Mouse (Mus musculus) midbrain, embryonic 15.5 days (tissue): Measurements from ENCODE around the gene U2surp. TPM values are rescaled to one million over a fixed set of nuclear protein-coding genes. Genes with fewer than 3 reads are reported as not detected.
A peak's percentile ranks its signal among the peaks of the same experiment; 100 is the strongest.
"Not testable (repeated sequence)": the region's sequence is repeated elsewhere in the genome, so short reads cannot be mapped to it uniquely, and the experiment has no call there.

Experiments used
- ATAC-seq: fragments of 200-750 bp; cut with Nextera tagmentation; replicated peaks from 2 replicates; pipeline ENCODE4 v1.8.0; 2017; ENCODE audit warnings: moderate TSS enrichment
- H3K27ac ChIP-seq: fragments of 300-500 bp; sonication (generic); 2 replicates; pipeline ENCODE4 v1.5.1; 2015; ENCODE audit warnings: mild to moderate bottlenecking, inconsistent platforms
- H3K27me3 ChIP-seq: fragments of 300-500 bp; sonication (generic); replicated peaks from 2 replicates; pipeline ENCODE4 v1.6.1; 2015; ENCODE audit warnings: inconsistent platforms
- H3K36me3 ChIP-seq: fragments of 300-500 bp; sonication (generic); replicated peaks from 2 replicates; pipeline ENCODE4 v1.6.1; 2015; ENCODE audit warnings: inconsistent platforms
- H3K4me1 ChIP-seq: fragments of 300-500 bp; sonication (generic); 2 replicates; pipeline ENCODE4 v1.6.1; 2015; ENCODE audit warnings: inconsistent platforms
- H3K4me2 ChIP-seq: fragments of 300-500 bp; sonication (generic); 2 replicates; pipeline ENCODE4 v1.6.1; 2015; ENCODE audit warnings: inconsistent platforms, mild to moderate bottlenecking, moderate library complexity
- H3K4me3 ChIP-seq: fragments of 300-500 bp; sonication (generic); 2 replicates; pipeline ENCODE4 v1.5.1; 2015; ENCODE audit warnings: mild to moderate bottlenecking, inconsistent platforms
- H3K9ac ChIP-seq: fragments of 300-500 bp; sonication (generic); 2 replicates; pipeline ENCODE4 v1.6.1; 2015; ENCODE audit warnings: mild to moderate bottlenecking, inconsistent platforms
- H3K9me3 ChIP-seq: fragments of 300-500 bp; sonication (generic); 2 replicates; pipeline ENCODE4 v1.6.1; 2016; ENCODE audit warnings: inconsistent platforms
- WGBS: fragments of 180-500 bp; shearing (Covaris S2); methylation state at CpG from one replicate; pipeline ENCODE4 v1.1.7; 2015; ENCODE audit warnings: mixed read lengths; 5-methylcytosine and 5-hydroxymethylcytosine counted together
- polyA plus RNA-seq: library from polyadenylated mRNA; unstranded; fragments of >200 nt; fragmentation: Nextera tagmentation; extraction: Ambion mirVana; gene quantifications from 2 replicates; pipeline ENCODE4 v1.2.1, GENCODE M21; 2015

The U2surp gene
- polyA plus RNA-seq, 1 experiment from 2014 or later = 129 TPM

DNA sequence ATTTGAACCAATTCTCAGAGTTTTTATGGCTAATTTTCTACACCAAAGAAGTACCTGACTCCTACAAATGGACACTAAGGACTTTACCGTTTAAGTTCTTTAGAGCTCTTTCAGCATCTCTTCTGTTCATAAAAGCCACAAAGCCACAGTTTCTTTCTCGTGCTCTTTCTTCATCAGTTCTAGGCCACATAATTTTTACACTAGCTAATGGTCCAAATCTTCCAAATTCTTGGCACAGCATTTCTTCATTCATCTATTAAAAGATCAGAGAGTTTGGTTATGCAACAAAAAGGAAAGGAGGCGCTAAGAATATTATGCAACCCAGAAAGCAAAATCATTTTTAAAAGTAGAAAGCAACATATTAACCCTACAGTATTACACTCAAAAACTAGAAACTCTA is 21.8 kb downstream of the U2surp start:
- WGBS = 95% methylated on average over 3 of the region's 3 CpGs
- no peak for ATAC-seq
- H3K4me3 ChIP-seq = no peak overlapping the region
- no peak overlapping the region for H3K27ac ChIP-seq
- H3K4me1 ChIP-seq = no peaks in the 10 kb centered on the region
- H3K9me3 ChIP-seq = no peaks in the 10 kb centered on the region
- no peak overlapping the region for H3K9ac ChIP-seq
- no peaks in the 10 kb centered on the region for H3K27me3 ChIP-seq
- no peak overlapping the region for H3K4me2 ChIP-seq
- H3K36me3 ChIP-seq = peaks cover 11% of the 10 kb centered on the region; the same call in 1 of the 2 replicates

DNA sequence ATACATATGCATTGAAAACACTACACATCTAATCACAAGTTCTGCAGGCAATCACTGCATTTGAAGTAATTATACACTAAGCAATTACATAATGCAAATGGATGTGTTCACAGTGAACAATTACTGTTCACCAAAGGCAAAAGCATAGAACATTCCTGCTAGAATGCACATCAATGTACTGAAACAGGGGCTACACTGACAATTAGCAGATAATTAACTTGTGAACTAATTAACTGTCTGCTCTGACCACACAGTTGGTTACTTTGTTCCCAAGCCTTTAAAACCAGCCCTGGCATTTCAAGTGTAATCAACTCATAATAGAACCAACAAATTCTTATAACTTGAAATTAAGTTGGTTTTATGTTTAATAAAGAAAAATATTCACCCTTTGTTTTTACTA is 22.9 kb downstream of the U2surp start:
- H3K4me2 ChIP-seq = no peak overlapping the region
- no peak overlapping the region for H3K27ac ChIP-seq
- peaks cover 14% of the 10 kb centered on the region; the same call in 1 of the 2 replicates for H3K36me3 ChIP-seq
- H3K4me1 ChIP-seq = no peaks in the 10 kb centered on the region
- no peak for ATAC-seq
- no peak overlapping the region for H3K9ac ChIP-seq
- H3K27me3 ChIP-seq = no peaks in the 10 kb centered on the region
- no peak overlapping the region for H3K4me3 ChIP-seq
- H3K9me3 ChIP-seq = no peaks in the 10 kb centered on the region

GRCm38 (mm10) chr9:95479981-95480380 is 31.8 kb downstream of the U2surp start:
- Histone ChIP-seq H3K9me3 (no peaks in the 10 kb centered on the region), H3K27me3 (no peaks in the 10 kb centered on the region), H3K4me1 (no peaks in the 10 kb centered on the region), H3K4me2 (no peak overlapping the region), H3K9ac (no peak overlapping the region), H3K27ac (no peak overlapping the region), H3K4me3 (no peak overlapping the region), H3K36me3 (peaks cover 30% of the 10 kb centered on the region)
- ATAC-seq = no peak
- 98% methylated on average over 3 of the region's 3 CpGs for WGBS

DNA sequence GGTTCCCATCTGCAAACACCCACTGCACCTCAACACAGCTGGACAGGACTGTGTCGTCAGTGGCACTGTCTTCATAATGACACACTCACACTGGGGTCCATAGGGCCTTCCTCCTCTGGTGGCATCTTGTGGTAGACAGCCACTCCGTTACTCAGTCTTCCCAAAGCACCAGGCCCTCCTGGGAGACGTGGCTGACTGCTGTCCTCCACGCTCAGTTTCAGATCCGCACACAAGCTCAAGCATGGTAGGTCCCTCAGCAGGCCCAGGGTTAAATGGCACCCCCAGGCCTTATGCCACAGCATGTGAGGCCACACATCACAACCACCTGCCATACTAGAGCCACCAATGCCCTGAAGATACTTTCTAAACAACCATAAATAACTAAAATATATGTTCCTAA is 33.4 kb downstream of the U2surp start:
- Histone ChIP-seq H3K9ac (no peak overlapping the region), H3K27me3 (no peaks in the 10 kb centered on the region), H3K4me2 (no peak overlapping the region), H3K4me1 (no peaks in the 10 kb centered on the region), H3K27ac (no peak overlapping the region), H3K4me3 (no peak overlapping the region), H3K9me3 (no peaks in the 10 kb centered on the region), H3K36me3 (peaks cover 30% of the 10 kb centered on the region)
- no peak for ATAC-seq
- 89% methylated on average over 5 of the region's 5 CpGs for WGBS

DNA sequence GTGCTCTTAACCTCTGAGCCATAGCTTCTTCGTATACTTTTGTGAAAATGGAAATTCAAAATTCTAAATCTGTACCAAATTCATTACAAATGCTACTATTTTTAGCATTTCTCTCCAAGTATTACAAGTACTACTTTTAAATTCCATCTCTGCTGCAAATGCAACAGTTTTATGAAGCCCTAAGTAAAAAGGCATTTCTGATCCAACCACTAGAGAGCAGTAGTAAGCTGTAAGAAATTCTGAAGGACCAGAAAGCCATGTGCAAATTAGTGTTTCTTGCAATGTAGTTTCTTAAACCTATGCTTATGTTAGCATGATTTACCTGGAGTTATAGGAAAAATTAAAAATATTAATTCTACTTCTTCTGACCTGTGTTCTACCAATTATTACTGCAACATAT is 38.9 kb downstream of the U2surp start:
- 96% methylated on average over 1 of the region's 1 CpGs for WGBS
- Histone ChIP-seq H3K27ac (no peak overlapping the region), H3K4me3 (no peak overlapping the region), H3K9me3 (no peaks in the 10 kb centered on the region), H3K9ac (no peak overlapping the region), H3K4me2 (no peak overlapping the region), H3K4me1 (no peaks in the 10 kb centered on the region), H3K36me3 (peaks cover 29% of the 10 kb centered on the region), H3K27me3 (no peaks in the 10 kb centered on the region)
- ATAC-seq = no peak

DNA sequence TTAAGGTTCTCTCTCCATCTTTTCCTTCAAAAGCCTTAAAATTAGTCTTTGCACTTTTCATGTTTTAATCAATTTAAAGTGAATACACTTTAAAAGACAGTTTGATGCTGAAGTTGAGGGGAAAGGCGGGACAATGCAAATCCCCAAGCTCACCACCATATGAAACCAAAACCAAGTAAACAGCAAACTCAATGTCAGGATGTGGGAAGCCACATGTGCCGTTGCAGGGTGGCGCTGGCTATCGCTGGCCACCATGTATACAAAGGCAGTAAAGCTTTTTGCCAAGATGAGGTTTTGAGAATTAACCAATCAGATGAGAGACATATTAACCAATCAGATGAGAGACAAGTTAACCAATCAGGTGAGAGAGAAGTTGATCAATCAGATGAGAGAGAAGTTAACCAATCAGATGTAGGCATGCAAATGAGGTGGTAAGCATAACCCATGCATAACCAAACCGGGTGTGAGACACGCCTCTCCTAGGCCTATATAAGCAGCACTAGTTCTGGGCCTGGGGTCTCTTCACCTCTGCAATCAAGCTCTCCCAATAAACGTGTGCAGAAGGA is 42.7 kb downstream of the U2surp start:
- not testable (repeated sequence) for H3K9me3 ChIP-seq, H3K4me2 ChIP-seq, H3K4me3 ChIP-seq, H3K9ac ChIP-seq, H3K27ac ChIP-seq, H3K4me1 ChIP-seq, H3K27me3 ChIP-seq, ATAC-seq
- H3K36me3 ChIP-seq = peaks cover 25% of the 10 kb centered on the region
- WGBS = 96% methylated on average over 7 of the region's 7 CpGs

DNA sequence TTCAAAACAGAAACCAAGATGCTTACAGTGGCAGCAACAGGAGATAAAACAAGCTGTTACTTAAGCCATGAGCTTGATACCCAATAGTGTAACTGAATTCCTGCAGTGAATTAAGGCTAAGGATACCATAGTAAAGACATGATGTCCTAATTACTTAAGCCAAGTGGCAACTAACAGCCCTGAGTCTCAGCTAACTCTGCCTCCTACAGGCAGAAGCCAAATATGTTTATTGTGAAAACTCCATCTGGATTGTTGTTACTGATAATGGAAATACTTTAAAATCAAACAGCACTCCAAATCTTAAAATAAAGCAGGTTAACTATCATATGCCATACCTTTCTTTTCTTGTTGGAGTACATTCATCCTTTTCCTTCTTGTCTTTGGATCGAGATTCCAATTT is 47.8 kb downstream of the U2surp start:
- H3K4me2 ChIP-seq = no peak overlapping the region
- H3K36me3 ChIP-seq = peaks cover 24% of the 10 kb centered on the region; the same call in 1 of the 2 replicates
- no peak for ATAC-seq
- H3K9me3 ChIP-seq = no peaks in the 10 kb centered on the region
- no peak overlapping the region for H3K9ac ChIP-seq
- H3K4me1 ChIP-seq = no peaks in the 10 kb centered on the region
- no peak overlapping the region for H3K4me3 ChIP-seq
- no peaks in the 10 kb centered on the region for H3K27me3 ChIP-seq
- WGBS = 98% methylated on average over 1 of the region's 1 CpGs
- H3K27ac ChIP-seq = no peak overlapping the region

DNA sequence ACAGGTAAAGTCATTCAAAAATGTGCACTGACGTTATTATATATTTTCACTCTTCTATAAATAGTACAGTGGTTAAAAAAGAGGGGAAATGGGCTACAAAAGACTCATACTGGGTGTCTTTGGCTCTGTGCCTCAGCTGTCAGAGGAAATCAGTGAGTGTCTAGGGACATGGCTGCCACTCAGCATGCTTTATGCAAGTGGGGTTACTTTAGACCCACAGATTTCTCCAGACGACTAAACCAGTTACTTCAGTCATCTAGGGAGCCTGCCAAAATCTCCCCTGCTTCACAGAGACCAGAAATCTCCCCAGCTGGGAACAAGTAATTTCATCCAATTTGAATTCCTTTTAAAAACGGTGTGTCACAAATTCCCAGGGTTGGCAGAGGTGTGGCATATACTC is 59.9 kb downstream of the U2surp start:
- no peak overlapping the region for H3K4me3 ChIP-seq
- 43% methylated on average over 3 of the region's 3 CpGs for WGBS
- no peaks in the 10 kb centered on the region; the same call in 1 of the 2 replicates for H3K4me1 ChIP-seq
- H3K9ac ChIP-seq = no peak overlapping the region
- no peaks in the 10 kb centered on the region for H3K36me3 ChIP-seq
- no peak overlapping the region for H3K27ac ChIP-seq
- H3K4me2 ChIP-seq = no peak overlapping the region
- ATAC-seq = no peak
- H3K9me3 ChIP-seq = no peaks in the 10 kb centered on the region
- H3K27me3 ChIP-seq = no peaks in the 10 kb centered on the region

DNA sequence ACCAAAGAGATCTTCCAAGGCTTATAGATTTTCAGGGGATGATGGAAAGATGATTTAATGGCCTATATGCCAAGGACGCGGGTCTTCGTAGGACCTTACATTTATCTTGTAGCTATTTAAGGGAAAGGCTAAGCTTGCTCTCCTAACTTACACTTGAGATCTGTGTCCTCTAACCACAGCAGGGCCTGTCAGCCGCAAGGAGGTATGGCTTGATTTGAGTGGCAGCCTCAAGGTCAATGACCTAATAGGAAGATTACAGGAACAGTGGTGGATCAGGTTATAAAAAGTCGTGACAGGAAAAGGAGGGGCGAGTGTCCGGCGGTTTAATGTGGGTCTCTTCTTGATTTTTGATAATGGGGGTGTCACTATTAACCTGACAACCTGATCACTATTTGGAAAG is 61.2 kb downstream of the U2surp start:
- Histone ChIP-seq H3K36me3 (no peaks in the 10 kb centered on the region), H3K4me1 (no peaks in the 10 kb centered on the region; the same call in 1 of the 2 replicates), H3K9me3 (no peaks in the 10 kb centered on the region), H3K27ac (no peak overlapping the region), H3K4me2 (no peak overlapping the region), H3K4me3 (no peak overlapping the region), H3K27me3 (no peaks in the 10 kb centered on the region), H3K9ac (no peak overlapping the region)
- WGBS = 97% methylated on average over 8 of the region's 8 CpGs
- no peak for ATAC-seq

DNA sequence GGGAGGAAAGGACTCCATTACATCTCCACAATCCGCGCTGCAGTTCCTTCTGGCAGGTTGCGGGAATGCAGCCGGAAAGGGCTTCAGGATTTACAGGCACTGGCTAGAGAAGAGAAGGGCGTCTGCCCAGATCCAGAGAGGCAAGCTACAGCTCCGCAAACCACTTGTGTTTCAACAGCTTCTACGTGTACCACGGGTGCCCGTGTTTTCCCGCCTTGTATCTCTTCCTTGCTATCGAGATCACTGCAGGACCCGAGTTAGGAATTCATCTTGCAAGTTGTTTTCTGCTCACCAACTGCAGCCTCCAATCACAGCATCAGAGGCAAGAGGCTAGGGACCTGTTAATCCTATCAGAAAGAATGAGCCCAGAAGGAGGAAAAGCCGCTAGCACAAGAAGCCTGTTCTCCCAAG is 69.5 kb downstream of the U2surp start:
- peak; percentile 89 for ATAC-seq
- Histone ChIP-seq H3K4me1 (peaks cover 17% of the 10 kb centered on the region), H3K9ac (peak overlapping the region; percentile 16; the same call in 1 of the 2 replicates), H3K27me3 (no peaks in the 10 kb centered on the region), H3K36me3 (no peaks in the 10 kb centered on the region), H3K27ac (peak overlapping the region; percentile 51), H3K4me2 (peak overlapping the region; percentile 50), H3K4me3 (peak overlapping the region; percentile 26), H3K9me3 (no peaks in the 10 kb centered on the region)
- 8% methylated on average over 13 of the region's 13 CpGs for WGBS

- Histone ChIP-seq H3K4me3 (no peak overlapping the region), H3K9ac (no peak overlapping the region), H3K4me2 (no peak overlapping the region), H3K27ac (no peak overlapping the region), H3K9me3 (no peaks in the 10 kb centered on the region), H3K4me1 (peaks cover 13% of the 10 kb centered on the region), H3K36me3 (no peaks in the 10 kb centered on the region), H3K27me3 (no peaks in the 10 kb centered on the region)
- WGBS = 92% methylated on average over 9 of the region's 9 CpGs
- no peak for ATAC-seq
These were observed 73.9 kb downstream of the U2surp start for GRCm38 (mm10) chr9:95437883-95438282.

DNA sequence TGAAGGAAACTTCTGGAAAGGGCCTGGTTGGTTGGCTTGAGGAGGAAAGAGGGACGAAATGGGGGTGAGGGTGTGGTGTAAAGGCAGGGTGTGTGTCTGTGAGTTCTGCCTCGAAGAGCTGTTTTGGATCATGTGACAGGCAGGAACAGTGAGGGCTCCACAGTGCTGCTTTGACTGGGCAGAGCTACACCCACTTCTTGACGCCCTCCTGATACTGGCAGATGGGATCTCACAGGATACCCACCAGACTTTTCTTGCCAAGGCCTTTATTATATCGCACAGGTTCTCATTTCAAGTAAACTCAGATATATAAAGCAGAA is 75.5 kb downstream of the U2surp start:
- no peak overlapping the region for H3K4me3 ChIP-seq
- no peaks in the 10 kb centered on the region for H3K27me3 ChIP-seq
- H3K36me3 ChIP-seq = no peaks in the 10 kb centered on the region
- H3K4me1 ChIP-seq = no peaks in the 10 kb centered on the region
- no peak overlapping the region for H3K27ac ChIP-seq
- H3K4me2 ChIP-seq = no peak overlapping the region
- ATAC-seq = no peak
- H3K9me3 ChIP-seq = no peaks in the 10 kb centered on the region
- 80% methylated on average over 4 of the region's 4 CpGs for WGBS
- no peak overlapping the region for H3K9ac ChIP-seq

DNA sequence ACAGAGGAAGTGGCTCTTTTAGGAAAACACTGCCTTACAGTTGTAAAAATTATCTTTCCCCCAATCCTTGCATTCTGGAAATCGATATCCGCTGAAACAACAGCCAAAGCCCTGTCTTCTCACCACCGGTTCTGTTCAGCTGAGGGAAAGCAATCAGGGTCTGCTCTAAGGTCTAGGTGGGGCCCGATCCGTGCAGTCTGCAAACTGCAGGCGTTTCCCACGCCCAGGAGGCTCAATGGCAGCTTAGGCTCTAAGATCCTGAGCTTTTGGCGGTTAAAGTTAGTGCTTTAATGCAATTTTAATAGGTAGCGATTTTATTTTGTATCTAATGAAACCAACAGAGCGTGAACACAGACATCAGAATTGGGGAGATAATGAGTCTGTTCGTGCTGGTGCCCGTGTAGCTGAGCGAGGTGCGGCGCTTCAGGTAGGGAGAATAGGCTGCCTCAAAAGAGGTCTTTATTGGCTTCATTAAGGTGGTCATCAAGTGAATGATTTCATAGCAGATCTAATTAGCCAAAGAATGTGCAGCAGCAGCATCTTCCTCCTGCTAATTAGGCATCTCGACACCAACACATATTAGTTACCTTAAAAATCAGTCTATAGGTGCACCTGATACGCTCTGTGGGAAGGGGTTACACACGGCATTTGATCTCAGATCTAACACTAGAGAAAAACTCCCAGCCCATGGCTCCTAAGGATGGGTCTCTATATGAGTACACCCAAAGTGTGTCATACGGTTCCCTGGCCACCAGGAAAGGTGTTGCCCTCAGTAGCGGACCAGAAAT is 76.1 kb downstream of the U2surp start:
- Histone ChIP-seq H3K27ac (no peak overlapping the region), H3K9ac (no peak overlapping the region), H3K36me3 (no peaks in the 10 kb centered on the region), H3K9me3 (no peaks in the 10 kb centered on the region), H3K27me3 (no peaks in the 10 kb centered on the region), H3K4me3 (no peak overlapping the region), H3K4me1 (no peaks in the 10 kb centered on the region), H3K4me2 (no peak overlapping the region)
- ATAC-seq = no peak
- 70% methylated on average over 20 of the region's 20 CpGs for WGBS
